Mouse (Mus musculus): ENCODE measurements around the gene Trrap. TPM values are rescaled to one million over a fixed set of nuclear protein-coding genes. Genes with fewer than 3 reads are reported as not detected.

Trrap gene
- polyA plus RNA-seq, 1 experiment from 2014 or later: 107 TPM

GRCm38 (mm10) chr5:144853931-144854330 is 86.4 kb downstream of the Trrap start:
- H3K27ac ChIP-seq: no peak overlapping the region
- H3K36me3 ChIP-seq (replicated peaks): peaks cover 95% of the 10 kb centered on the region
- WGBS: 88% methylated on average over 5 of the region's 5 CpGs
- H3K9ac ChIP-seq: no peak overlapping the region
- H3K4me1 ChIP-seq: no peaks in the 10 kb centered on the region
- ATAC-seq (ENCODE audit: low FRiP score): no peak
- no peak overlapping the region for H3K4me3 ChIP-seq (replicated peaks)
- H3K4me2 ChIP-seq: no peak overlapping the region
- no peaks in the 10 kb centered on the region for H3K27me3 ChIP-seq
- no peaks in the 10 kb centered on the region for H3K9me3 ChIP-seq

DNA sequence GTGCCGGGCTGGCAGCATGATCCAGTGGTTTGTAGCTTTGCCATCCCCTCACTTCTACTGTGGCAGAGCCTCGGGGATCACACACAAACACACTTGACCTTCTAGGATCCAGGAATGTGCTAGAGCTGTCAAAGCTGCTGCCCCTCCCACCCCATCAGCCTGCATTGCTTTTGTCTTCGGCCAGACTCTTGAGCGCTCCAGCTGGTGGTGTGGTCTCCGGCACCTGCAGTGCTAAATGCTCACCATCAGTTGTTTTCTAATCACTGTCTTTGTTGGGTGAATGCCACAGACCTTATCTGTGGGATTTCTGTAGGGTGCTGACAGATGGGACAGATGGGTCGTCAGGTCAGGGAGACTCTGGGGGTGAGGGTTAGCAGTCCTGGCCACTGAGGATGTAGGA is 88.4 kb downstream of the Trrap start:
- H3K4me1 ChIP-seq: no peaks in the 10 kb centered on the region
- no peaks in the 10 kb centered on the region for H3K9me3 ChIP-seq
- no peak overlapping the region for H3K27ac ChIP-seq
- no peak overlapping the region for H3K9ac ChIP-seq
- no peak overlapping the region for H3K4me2 ChIP-seq
- no peaks in the 10 kb centered on the region for H3K27me3 ChIP-seq
- no peak overlapping the region for H3K4me3 ChIP-seq (replicated peaks)
- peaks cover 92% of the 10 kb centered on the region for H3K36me3 ChIP-seq (replicated peaks)
- 74% methylated on average over 6 of the region's 6 CpGs for WGBS
- ATAC-seq (ENCODE audit: low FRiP score): no peak

GRCm38 (mm10) chr5:144858527-144858926 is 91.0 kb downstream of the Trrap start:
- H3K9ac ChIP-seq: no peak overlapping the region
- no peaks in the 10 kb centered on the region for H3K4me1 ChIP-seq
- H3K36me3 ChIP-seq (replicated peaks): peaks cover 71% of the 10 kb centered on the region
- H3K27ac ChIP-seq: no peak overlapping the region
- WGBS: 97% methylated on average over 15 of the region's 15 CpGs
- no peaks in the 10 kb centered on the region for H3K27me3 ChIP-seq
- H3K4me3 ChIP-seq (replicated peaks): no peak overlapping the region
- H3K4me2 ChIP-seq: no peak overlapping the region
- H3K9me3 ChIP-seq: no peaks in the 10 kb centered on the region
- ATAC-seq (ENCODE audit: low FRiP score): no peak

- no peaks in the 10 kb centered on the region for H3K27me3 ChIP-seq
- no peak overlapping the region for H3K27ac ChIP-seq
- no peak for ATAC-seq (ENCODE audit: low FRiP score)
- H3K4me3 ChIP-seq (replicated peaks): no peak overlapping the region
- no peak overlapping the region for H3K4me2 ChIP-seq
- no peak overlapping the region for H3K9ac ChIP-seq
- no peaks in the 10 kb centered on the region for H3K4me1 ChIP-seq
- H3K36me3 ChIP-seq (replicated peaks): peaks cover 64% of the 10 kb centered on the region
- 91% methylated on average over 9 of the region's 9 CpGs for WGBS
- H3K9me3 ChIP-seq: no peaks in the 10 kb centered on the region
These were observed 91.8 kb downstream of the Trrap start for GRCm38 (mm10) chr5:144859284-144859683.

GRCm38 (mm10) chr5:144860913-144861312 is 93.4 kb downstream of the Trrap start:
- H3K4me1 ChIP-seq: no peaks in the 10 kb centered on the region
- ATAC-seq (ENCODE audit: low FRiP score): no peak
- peaks cover 51% of the 10 kb centered on the region for H3K36me3 ChIP-seq (replicated peaks)
- H3K27me3 ChIP-seq: no peaks in the 10 kb centered on the region
- H3K9me3 ChIP-seq: no peaks in the 10 kb centered on the region
- H3K4me3 ChIP-seq (replicated peaks): no peak overlapping the region
- WGBS: 93% methylated on average over 8 of the region's 8 CpGs
- H3K27ac ChIP-seq: no peak overlapping the region
- H3K4me2 ChIP-seq: no peak overlapping the region
- no peak overlapping the region for H3K9ac ChIP-seq

- WGBS: 86% methylated on average over 8 of the region's 8 CpGs
These were observed 99.4 kb downstream of the Trrap start for GRCm38 (mm10) chr5:144866923-144867322.

GRCm38 (mm10) chr5:144869466-144869865 is 101.9 kb downstream of the Trrap start:
- Histone ChIP-seq H3K9ac (no peak overlapping the region), H3K4me2 (no peak overlapping the region), H3K9me3 (no peaks in the 10 kb centered on the region), H3K27me3 (no peaks in the 10 kb centered on the region), H3K27ac (no peak overlapping the region), H3K36me3 (replicated peaks) (no peaks in the 10 kb centered on the region), H3K4me1 (no peaks in the 10 kb centered on the region), H3K4me3 (replicated peaks) (no peak overlapping the region)
- WGBS: 48% methylated on average over 7 of the region's 7 CpGs
- ATAC-seq (ENCODE audit: low FRiP score): no peak

More at GRCm38 (mm10) chr5:144866923-144867322, 99.4 kb downstream of the Trrap start:
- no peak overlapping the region for H3K4me3 ChIP-seq (replicated peaks)
- no peak overlapping the region for H3K4me2 ChIP-seq
- no peaks in the 10 kb centered on the region for H3K9me3 ChIP-seq
- no peak overlapping the region for H3K9ac ChIP-seq
- no peaks in the 10 kb centered on the region for H3K27me3 ChIP-seq
- no peak overlapping the region for H3K27ac ChIP-seq
- ATAC-seq (ENCODE audit: low FRiP score): no peak
- H3K36me3 ChIP-seq (replicated peaks): no peaks in the 10 kb centered on the region
- H3K4me1 ChIP-seq: no peaks in the 10 kb centered on the region

GRCm38 (mm10) chr5:144870782-144871181 is 103.2 kb downstream of the Trrap start:
- no peak overlapping the region for H3K4me2 ChIP-seq
- H3K27me3 ChIP-seq: no peaks in the 10 kb centered on the region
- no peaks in the 10 kb centered on the region for H3K4me1 ChIP-seq
- no peak for ATAC-seq (ENCODE audit: low FRiP score)
- no peak overlapping the region for H3K27ac ChIP-seq
- no peaks in the 10 kb centered on the region for H3K36me3 ChIP-seq (replicated peaks)
- H3K9ac ChIP-seq: no peak overlapping the region
- no peaks in the 10 kb centered on the region for H3K9me3 ChIP-seq
- WGBS: 89% methylated on average over 7 of the region's 7 CpGs
- no peak overlapping the region for H3K4me3 ChIP-seq (replicated peaks)

DNA sequence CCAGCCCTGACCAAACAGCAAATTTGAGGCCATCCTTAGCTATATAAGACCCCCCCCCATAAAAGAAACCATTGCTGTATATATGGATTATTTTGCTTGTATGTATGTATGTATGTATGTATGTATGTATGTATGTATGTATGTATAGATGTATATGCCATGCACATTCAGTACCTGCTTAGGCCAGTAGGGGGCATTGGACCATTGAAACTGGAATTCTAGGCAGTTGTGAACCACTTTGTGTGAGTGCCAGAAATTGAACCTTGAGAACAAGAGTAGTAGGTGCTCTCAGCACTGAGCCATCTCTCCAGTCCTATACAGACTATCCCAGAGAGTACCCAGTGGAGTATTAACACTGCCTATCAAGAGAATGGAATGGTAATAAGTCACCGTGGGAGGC is 104.2 kb downstream of the Trrap start:
- WGBS: 100% methylated on average over 1 of the region's 1 CpGs
- no peak for ATAC-seq (ENCODE audit: low FRiP score)

DNA sequence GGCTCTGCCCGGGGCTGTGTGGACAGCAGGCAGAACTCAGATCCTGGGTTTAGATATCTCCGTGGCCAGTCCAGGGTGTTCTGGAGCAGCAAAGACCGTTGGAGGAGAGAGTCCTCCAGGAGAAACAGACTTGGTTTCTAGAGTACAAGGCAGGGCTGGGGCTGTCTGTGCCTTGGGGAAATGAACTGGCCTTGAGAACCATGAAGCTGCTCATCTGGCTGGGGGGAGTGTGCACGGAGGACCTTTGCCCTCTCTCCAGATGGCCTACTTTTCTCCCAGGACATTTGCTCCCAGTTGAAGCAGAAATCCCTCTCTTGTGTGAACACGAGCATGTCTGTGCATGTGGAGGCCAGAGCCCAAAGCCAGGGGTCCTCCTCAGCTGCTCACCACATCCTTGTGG is 104.8 kb downstream of the Trrap start:
- Histone ChIP-seq H3K9ac (no peak overlapping the region), H3K4me2 (no peak overlapping the region), H3K4me1 (no peaks in the 10 kb centered on the region), H3K27ac (no peak overlapping the region), H3K36me3 (replicated peaks) (peaks cover 2% of the 10 kb centered on the region), H3K27me3 (no peaks in the 10 kb centered on the region), H3K9me3 (no peaks in the 10 kb centered on the region), H3K4me3 (replicated peaks) (no peak overlapping the region)
- no peak for ATAC-seq (ENCODE audit: low FRiP score)
- 92% methylated on average over 5 of the region's 5 CpGs for WGBS

More for the DNA sequence above, 104.2 kb downstream of the Trrap start:
- H3K4me1 ChIP-seq: no peaks in the 10 kb centered on the region
- H3K4me3 ChIP-seq (replicated peaks): no peak overlapping the region
- H3K36me3 ChIP-seq (replicated peaks): no peaks in the 10 kb centered on the region; the same call in 1 of the 2 replicates
- H3K9ac ChIP-seq: no peak overlapping the region
- no peaks in the 10 kb centered on the region for H3K27me3 ChIP-seq
- no peak overlapping the region for H3K4me2 ChIP-seq
- no peaks in the 10 kb centered on the region for H3K9me3 ChIP-seq
- no peak overlapping the region for H3K27ac ChIP-seq

GRCm38 (mm10) chr5:144872867-144873266 is 105.3 kb downstream of the Trrap start:
- no peaks in the 10 kb centered on the region for H3K4me1 ChIP-seq
- WGBS: 78% methylated on average over 3 of the region's 3 CpGs
- no peak overlapping the region for H3K4me3 ChIP-seq (replicated peaks)
- ATAC-seq (ENCODE audit: low FRiP score): no peak
- H3K4me2 ChIP-seq: no peak overlapping the region
- H3K9ac ChIP-seq: no peak overlapping the region
- no peak overlapping the region for H3K27ac ChIP-seq
- H3K27me3 ChIP-seq: no peaks in the 10 kb centered on the region
- peaks cover 8% of the 10 kb centered on the region for H3K36me3 ChIP-seq (replicated peaks)
- no peaks in the 10 kb centered on the region for H3K9me3 ChIP-seq

DNA sequence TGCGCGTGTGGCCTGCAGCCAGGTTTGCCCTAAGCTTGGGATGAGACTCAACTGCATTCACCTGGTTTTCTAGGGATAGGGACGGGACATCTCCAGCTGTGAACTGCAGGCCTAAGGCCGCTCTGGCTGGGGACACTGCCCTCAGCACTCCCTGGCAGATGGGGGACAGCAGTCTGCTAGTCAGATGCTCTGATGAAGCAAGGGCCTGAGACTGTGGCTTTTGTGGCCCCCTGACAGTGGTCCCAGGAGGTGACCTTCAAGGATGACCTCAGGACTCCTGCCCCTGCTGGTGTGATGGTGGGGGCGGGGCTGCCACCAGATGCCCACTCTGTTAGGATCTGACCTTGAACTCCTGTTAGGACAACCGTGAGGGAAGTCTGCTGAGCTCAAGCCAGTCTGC is 107.7 kb downstream of the Trrap start:
- Histone ChIP-seq H3K4me2 (no peak overlapping the region), H3K9ac (no peak overlapping the region), H3K4me1 (no peaks in the 10 kb centered on the region), H3K27me3 (no peaks in the 10 kb centered on the region), H3K9me3 (no peaks in the 10 kb centered on the region), H3K27ac (no peak overlapping the region), H3K4me3 (replicated peaks) (no peak overlapping the region), H3K36me3 (replicated peaks) (peaks cover 24% of the 10 kb centered on the region)
- ATAC-seq (ENCODE audit: low FRiP score): no peak
- WGBS: 86% methylated on average over 6 of the region's 6 CpGs

GRCm38 (mm10) chr5:144875892-144876291 is 108.4 kb downstream of the Trrap start:
- Histone ChIP-seq H3K9ac (no peak overlapping the region), H3K9me3 (no peaks in the 10 kb centered on the region), H3K36me3 (replicated peaks) (peaks cover 31% of the 10 kb centered on the region), H3K27me3 (no peaks in the 10 kb centered on the region), H3K4me3 (replicated peaks) (no peak overlapping the region), H3K4me1 (no peaks in the 10 kb centered on the region), H3K27ac (no peak overlapping the region), H3K4me2 (no peak overlapping the region)
- WGBS: 18% methylated on average over 13 of the region's 13 CpGs
- no peak for ATAC-seq (ENCODE audit: low FRiP score)
